Mouse (Mus musculus) splenic B cell, adult 2 months (primary cell): ENCODE data around the gene Sorcs3.

Experiments used
- DNase-seq: peaks from one replicate; pipeline ENCODE4 v3.0.0-alpha.2; 2011; ENCODE audit warnings: low read depth, low spot score
- H3K27me3 ChIP-seq: 2 replicates; pipeline ENCODE4 v1.6.1; 2012; ENCODE audit warnings: mild to moderate bottlenecking, low read length, moderate library complexity, mixed read lengths; ENCODE audit not compliant: control insufficient read depth, poor library complexity, insufficient read depth, severe bottlenecking
- H3K36me3 ChIP-seq: 2 replicates; pipeline ENCODE4 v1.6.1; 2012; ENCODE audit warnings: mild to moderate bottlenecking, low read length, moderate library complexity, mixed read lengths; ENCODE audit not compliant: control insufficient read depth, poor library complexity, insufficient read depth, severe bottlenecking

Sorcs3 gene

GRCm38 (mm10) chr19:48205929-48206814 is at the start of gene Sorcs3:
TSS of gene Sorcs3 (plus strand) at chr19:48206025.
- DNase-seq, result no peak
- H3K27me3 ChIP-seq, result no peaks in the 10 kb centered on the region

GRCm38 (mm10) chr19:48165341-48165740 is 40.5 kb upstream of the Sorcs3 start:
- DNase-seq, result no peak
- no peaks in the 10 kb centered on the region for H3K27me3 ChIP-seq
- H3K36me3 ChIP-seq, result no peaks in the 10 kb centered on the region

More at GRCm38 (mm10) chr19:48205929-48206814, at the start of gene Sorcs3:
- H3K36me3 ChIP-seq, result no peaks in the 10 kb centered on the region

- DNase-seq, result no peak
- Histone ChIP-seq H3K36me3 (no peaks in the 10 kb centered on the region), H3K27me3 (no peaks in the 10 kb centered on the region)
These were observed 38.7 kb upstream of the Sorcs3 start for GRCm38 (mm10) chr19:48167110-48167509.

- no peak for DNase-seq
- Histone ChIP-seq H3K27me3 (no peaks in the 10 kb centered on the region), H3K36me3 (no peaks in the 10 kb centered on the region)
These were observed 37.5 kb upstream of the Sorcs3 start for GRCm38 (mm10) chr19:48168284-48168683.

GRCm38 (mm10) chr19:48174717-48175116 is 31.1 kb upstream of the Sorcs3 start:
- DNase-seq, result no peak
- H3K36me3 ChIP-seq, result no peaks in the 10 kb centered on the region
- no peaks in the 10 kb centered on the region for H3K27me3 ChIP-seq

- no peak for DNase-seq
- Histone ChIP-seq H3K36me3 (no peaks in the 10 kb centered on the region), H3K27me3 (no peaks in the 10 kb centered on the region)
These were observed 1.8 kb upstream of the Sorcs3 start for GRCm38 (mm10) chr19:48203928-48204470.

GRCm38 (mm10) chr19:48204476-48204875 is 1.3 kb upstream of the Sorcs3 start:
- DNase-seq, result no peak

GRCm38 (mm10) chr19:48204892-48205761 is 698 bp upstream of the Sorcs3 start:
- DNase-seq, result no peak
- H3K27me3 ChIP-seq, result no peaks in the 10 kb centered on the region

More at GRCm38 (mm10) chr19:48204476-48204875, 1.3 kb upstream of the Sorcs3 start:
- H3K36me3 ChIP-seq, result no peaks in the 10 kb centered on the region
- no peaks in the 10 kb centered on the region for H3K27me3 ChIP-seq

GRCm38 (mm10) chr19:48206861-48207730 is 1.3 kb downstream of the Sorcs3 start:
- DNase-seq, result no peak
- H3K27me3 ChIP-seq, result no peaks in the 10 kb centered on the region
- no peaks in the 10 kb centered on the region for H3K36me3 ChIP-seq

More at GRCm38 (mm10) chr19:48204892-48205761, 698 bp upstream of the Sorcs3 start:
- H3K36me3 ChIP-seq, result no peaks in the 10 kb centered on the region

GRCm38 (mm10) chr19:48207731-48208370 is 2.0 kb downstream of the Sorcs3 start:
- H3K27me3 ChIP-seq, result no peaks in the 10 kb centered on the region
- H3K36me3 ChIP-seq, result no peaks in the 10 kb centered on the region
- DNase-seq, result no peak

GRCm38 (mm10) chr19:48215379-48215778 is 9.6 kb downstream of the Sorcs3 start:
- H3K27me3 ChIP-seq, result no peaks in the 10 kb centered on the region
- H3K36me3 ChIP-seq, result no peaks in the 10 kb centered on the region
- no peak for DNase-seq

- Histone ChIP-seq H3K27me3 (no peaks in the 10 kb centered on the region), H3K36me3 (no peaks in the 10 kb centered on the region)
- DNase-seq, result no peak
These were observed 32.1 kb downstream of the Sorcs3 start for GRCm38 (mm10) chr19:48237786-48238372.

GRCm38 (mm10) chr19:48238391-48238790 is 32.6 kb downstream of the Sorcs3 start:
- H3K36me3 ChIP-seq, result no peaks in the 10 kb centered on the region
- H3K27me3 ChIP-seq, result no peaks in the 10 kb centered on the region
- no peak for DNase-seq
